Mouse (Mus musculus) layer of hippocampus, adult 18-20 months (tissue): ENCODE data around the gene Pla2g6. TPM values are rescaled to one million over a fixed set of nuclear protein-coding genes. Genes with fewer than 3 reads are reported as not detected.

Experiments
- DNase-seq, 2 experiments: peaks; one replicate each; pipeline ENCODE4 v3.0.0; 2022; ENCODE audit warnings: low spot score in 2 of 2
- total RNA-seq, 2 experiments: library from RNA; stranded (reverse); gene quantifications; 2 replicates each; pipeline ENCODE4 v1.2.3; 2021

Pla2g6 gene
- total RNA-seq, 2 experiments from 2014 or later = 23.0 to 23.1 TPM

GRCm38 (mm10) chr15:79351331-79351767 lies 23.2 kb upstream of the Pla2g6 start:
- DNase-seq = no peak

DNA sequence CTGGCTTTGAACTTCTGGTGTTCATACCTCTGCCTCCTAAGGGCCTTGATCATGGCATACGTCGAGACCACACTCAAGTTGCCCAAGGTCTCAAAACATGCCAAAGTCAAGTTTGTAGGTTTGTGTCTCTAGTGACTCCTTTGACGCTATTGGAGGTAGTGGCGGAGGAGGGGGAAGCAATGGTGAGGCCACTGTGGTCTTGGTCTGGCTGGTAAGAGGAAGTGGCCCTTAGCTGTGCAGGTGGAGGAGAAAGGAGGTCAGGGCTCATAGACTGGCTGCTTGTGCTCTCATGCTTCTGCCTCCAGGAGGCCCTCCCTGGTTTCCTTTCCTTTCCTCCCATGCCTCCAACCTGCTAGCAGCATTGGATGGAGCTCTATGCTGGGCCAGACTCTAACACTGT lies 22.7 kb upstream of the Pla2g6 start:
- no peak for DNase-seq

DNA sequence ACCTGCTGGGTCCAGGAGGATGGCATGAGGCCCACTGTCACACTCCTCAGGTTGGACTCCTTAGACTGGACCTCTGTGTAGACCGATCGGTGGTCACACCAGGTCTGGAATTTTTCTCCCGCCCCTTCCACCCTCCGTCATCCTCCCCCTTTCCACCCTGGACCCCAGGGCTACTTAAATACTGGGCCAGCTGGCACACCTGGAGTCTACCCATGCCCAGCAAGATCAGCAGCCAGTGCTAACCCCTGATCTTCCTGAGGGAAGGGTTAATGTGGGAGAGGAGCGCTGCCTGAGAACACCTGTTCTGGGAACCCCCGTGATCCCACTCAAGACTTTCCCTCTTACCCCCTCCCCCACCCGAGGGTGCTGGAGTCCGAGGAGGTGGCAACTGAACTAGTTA lies 20.5 kb upstream of the Pla2g6 start:
- DNase-seq = no peak

GRCm38 (mm10) chr15:79347845-79348506 lies 19.8 kb upstream of the Pla2g6 start:
- peak in 1 of 2 experiments; percentile 19 for DNase-seq

DNA sequence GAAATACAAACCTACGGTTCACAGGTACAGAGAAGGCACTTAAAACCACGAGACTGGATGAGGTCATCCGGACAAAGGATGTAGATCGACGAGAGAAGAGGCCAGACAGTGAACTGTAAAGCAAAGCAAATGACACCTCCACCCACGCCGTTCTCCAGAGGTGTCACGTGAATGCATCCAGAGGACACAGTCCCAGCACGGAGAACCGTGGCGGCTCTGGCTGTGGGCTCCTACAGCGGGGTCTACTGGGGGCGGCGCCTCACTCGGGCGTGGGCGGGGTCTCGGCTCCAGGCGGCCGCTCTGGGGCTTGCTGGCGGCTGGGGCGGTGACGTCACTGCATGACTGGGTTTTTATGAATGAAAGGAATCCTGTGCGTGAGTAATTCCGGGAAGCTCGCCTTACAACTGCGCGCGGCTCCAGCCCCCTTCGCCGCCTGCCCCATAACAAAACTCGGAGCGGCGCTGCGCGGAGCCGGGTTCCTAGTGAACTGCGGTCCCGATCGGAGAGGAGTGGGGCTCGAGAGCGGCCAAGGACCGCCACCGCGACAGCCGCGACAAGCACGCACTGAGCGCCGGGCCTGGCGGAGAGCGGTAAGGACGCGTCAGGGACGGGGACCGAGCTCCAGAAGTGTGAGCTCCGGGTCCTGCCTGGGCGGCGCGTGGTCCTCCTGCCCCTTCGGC lies 19.1 kb upstream of the Pla2g6 start:
- DNase-seq = peak; percentile 72 to 84

DNA sequence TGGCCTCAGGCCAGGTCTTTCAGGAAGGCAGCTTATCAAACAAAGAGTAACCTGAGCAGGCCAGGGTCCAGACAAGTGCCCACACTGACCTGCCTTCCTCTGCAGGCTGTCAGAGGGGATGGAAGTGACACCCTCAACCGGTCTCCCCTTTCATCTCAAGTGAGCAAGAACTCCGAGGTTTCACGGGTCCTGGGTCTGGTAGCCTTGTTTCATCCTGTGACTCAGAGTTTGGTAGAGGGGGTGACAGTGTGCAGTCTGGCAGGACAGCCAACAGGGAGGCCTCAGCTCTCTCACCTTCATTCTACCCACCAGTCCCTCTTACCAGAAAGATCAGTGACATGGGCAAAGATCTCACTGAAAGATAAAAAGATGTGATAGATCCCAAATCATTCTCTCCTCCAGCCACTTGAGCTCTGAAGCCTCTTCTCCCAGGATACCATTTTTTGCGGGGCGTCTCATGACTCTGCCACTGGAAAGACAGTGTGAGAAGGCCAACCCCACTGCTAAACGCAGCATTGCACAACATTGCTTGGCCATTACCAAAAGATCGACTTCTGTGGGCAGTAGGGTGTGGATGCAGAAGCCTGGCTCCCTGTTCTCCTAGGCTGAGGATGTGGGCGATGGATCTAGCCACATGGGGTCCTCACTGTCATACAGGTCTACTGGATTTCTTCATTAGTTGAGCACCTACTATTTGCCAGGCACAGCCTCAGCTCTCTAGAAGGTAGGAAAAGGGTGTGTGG lies 18.0 kb upstream of the Pla2g6 start, which contains the start of gene Maff:
TSS of gene Maff (plus strand) at position 571 of the 743 bp plus-strand sequence.
- no peak for DNase-seq

- DNase-seq = no peak
Measured at GRCm38 (mm10) chr15:79344627-79345026, 16.4 kb upstream of the Pla2g6 start.

DNA sequence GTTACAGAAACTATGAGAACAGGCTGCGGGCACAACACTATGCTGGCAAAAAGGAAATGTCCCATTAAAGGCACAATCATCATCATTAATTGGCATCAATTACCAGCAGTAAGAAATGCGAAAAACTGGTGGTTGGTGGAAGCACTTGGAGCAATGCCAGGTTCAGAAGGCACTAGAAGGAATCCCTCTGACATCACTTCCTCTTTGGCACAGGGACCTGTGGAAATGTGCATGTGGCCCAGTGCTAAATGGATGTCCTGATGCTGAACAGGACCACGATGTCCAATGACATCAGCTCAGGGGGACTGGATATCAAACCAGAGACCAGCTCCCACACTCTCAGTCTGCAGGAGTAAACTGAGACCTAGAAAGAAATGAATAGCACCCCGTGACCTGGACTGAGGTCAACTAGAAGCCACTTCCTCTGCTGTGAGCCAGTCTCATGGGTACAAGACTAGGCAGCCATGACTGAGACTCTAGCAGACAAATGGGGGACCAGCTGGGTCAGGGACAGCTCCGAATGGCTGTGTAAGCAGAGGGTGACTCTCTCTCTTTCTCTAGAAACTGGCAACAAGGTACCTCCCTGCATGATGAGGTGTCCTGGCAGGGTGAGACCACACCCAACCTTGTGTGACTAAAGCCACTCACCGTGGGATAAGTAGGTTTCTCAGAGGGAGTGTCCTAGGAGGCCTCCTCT lies 14.6 kb upstream of the Pla2g6 start:
- DNase-seq = no peak

DNA sequence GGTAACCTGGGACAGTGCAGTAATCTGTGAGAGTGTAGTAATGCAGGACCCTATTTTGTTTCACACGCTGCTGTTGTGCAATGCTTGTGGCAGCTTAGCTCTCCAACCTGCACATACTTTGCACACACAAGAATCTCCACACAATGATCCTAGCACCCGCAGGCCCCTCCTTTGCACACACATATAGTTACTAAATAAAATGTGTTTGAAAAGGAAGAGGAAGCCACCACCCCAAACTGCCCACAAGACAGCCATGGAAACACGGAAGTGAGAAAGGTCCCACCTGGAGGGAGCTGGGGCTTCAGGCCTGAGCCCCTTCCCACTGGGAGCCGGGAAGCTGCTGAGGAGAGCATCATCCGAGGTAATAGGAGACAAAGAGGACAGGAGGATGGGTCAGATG lies 10.8 kb upstream of the Pla2g6 start:
- DNase-seq = no peak

DNA sequence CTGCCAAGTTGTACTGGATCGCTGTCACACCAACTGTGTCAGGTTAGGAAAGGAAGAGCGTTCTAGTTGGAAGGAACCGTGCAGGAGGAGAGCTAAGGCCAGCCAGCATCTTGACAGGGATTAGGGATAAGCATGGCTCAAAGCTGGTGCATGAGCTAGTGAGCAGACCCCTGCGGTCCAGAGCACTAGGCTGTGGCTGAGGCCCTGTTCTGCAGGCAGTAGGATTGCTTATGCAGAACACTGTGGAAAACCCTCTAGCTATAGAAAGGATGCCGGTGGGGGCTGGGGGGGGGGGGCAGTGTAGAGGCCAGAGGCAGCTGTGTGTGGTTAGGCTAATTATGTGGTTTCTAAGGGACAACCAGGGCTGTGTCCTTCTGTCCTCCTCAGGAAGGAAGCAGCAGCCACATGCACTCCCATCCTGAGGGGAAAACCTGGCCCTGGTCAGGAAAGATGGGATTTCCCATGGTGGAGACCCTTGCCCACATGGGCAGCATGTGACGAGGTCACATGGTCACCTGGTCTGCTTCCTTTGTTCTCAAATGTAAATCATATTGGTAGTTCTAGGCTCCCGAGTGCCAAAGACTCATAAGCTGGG lies 7.0 kb upstream of the Pla2g6 start:
- no peak for DNase-seq

- no peak for DNase-seq
Measured at GRCm38 (mm10) chr15:79333409-79333808, 5.2 kb upstream of the Pla2g6 start.

- DNase-seq = no peak
Measured at GRCm38 (mm10) chr15:79330521-79330920, 2.3 kb upstream of the Pla2g6 start.

GRCm38 (mm10) chr15:79329979-79330363 lies 1.8 kb upstream of the Pla2g6 start:
- no peak for DNase-seq

GRCm38 (mm10) chr15:79329346-79329978 lies 1.3 kb upstream of the Pla2g6 start:
- no peak for DNase-seq

- DNase-seq = no peak
Measured at GRCm38 (mm10) chr15:79328939-79329275, 717 bp upstream of the Pla2g6 start.

DNA sequence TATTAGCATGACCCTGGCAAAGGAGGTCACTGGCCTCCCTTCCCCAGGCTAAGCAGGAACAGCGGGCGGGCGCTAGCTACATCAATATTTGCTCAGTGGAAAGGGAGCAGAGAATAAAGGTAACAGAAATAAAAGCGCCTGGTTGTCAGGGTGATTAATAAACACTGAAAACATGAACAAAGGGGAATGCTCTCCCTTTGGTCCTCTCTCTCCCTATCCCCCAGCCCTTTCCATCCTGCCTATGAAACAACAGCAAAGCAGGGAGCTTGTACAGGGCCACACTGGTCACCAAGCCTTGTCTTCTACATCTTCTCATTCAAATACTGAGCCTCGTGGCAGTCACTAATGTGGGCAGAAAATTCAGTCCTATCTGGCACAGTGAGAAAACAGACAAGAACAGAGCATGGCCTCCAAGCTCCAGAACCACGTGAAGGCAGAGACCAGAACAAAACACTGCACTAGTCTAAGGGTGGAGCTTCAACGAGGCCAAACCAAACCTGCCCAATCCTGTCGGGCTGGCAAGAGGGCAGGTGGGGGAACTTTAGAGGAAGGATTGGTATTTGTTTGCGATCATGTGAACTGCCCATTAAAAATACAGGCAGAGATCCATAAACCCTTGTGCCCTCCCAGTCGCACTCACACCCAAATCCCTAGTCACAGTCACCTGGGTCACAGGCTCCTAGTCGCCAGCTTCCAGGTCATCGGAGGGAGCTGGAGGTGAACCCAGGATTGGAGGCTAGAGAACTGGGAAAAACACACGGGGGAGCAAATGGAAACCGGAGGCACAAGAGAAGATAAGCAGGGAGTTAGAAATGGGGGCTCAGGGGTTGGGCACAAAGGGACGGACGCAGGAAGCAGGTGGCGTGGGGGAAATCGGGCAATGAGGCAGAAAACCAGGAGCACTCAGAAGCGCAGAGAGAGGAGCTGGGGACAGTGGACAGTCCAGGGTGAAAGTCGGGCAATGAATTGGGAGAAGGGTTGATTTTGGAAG lies 924 bp downstream of the Pla2g6 start:
- DNase-seq = peak in 1 of 2 experiments; percentile 37

GRCm38 (mm10) chr15:79326264-79326663 lies 1.9 kb downstream of the Pla2g6 start:
- DNase-seq = no peak

GRCm38 (mm10) chr15:79325742-79326141 lies 2.4 kb downstream of the Pla2g6 start:
- DNase-seq = no peak

DNA sequence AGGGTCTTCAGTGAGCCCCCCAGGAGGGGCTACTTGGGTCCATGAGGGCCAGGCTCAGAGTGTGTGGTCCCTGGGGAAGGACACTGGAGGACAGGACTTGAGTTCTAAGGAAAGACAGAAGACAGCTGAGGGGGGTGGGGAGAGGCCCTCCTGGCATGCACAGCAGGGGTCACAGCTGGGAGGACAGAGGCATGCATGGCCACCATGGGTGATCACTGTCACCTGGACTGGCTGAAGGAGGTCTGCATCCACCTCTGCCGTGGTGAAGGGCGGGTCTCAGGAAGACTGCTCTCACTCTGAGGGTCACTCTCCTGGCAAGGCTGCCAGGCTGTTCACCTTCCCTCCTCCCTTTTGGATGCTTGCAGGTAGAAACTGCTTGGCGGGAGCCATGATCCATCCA lies 3.8 kb downstream of the Pla2g6 start:
- no peak for DNase-seq

GRCm38 (mm10) chr15:79323791-79324155 lies 4.4 kb downstream of the Pla2g6 start:
- no peak for DNase-seq
